Mouse (Mus musculus) T-helper 2 cell (primary cell): ENCODE results near the gene Myct1.

Experiments used
- in situ Hi-C: fragments of 300-600 bp; cut with MboI, MseI; formaldehyde crosslinking; loops from one replicate; pipeline ENCODE4 v1.15.1; 2025; ENCODE audit warnings: high pct_unique_total_duplicates

Myct1 gene

GRCm38 (mm10) chr10:5593464-5593863 lies at the start of gene Myct1:
TSS of gene Myct1 (plus strand) at chr10:5593775.
- in situ Hi-C loops: loop anchor here (10.0 kb wide), 1 partner anchor 191 kb away; no protein-coding TSS in a partner anchor

DNA sequence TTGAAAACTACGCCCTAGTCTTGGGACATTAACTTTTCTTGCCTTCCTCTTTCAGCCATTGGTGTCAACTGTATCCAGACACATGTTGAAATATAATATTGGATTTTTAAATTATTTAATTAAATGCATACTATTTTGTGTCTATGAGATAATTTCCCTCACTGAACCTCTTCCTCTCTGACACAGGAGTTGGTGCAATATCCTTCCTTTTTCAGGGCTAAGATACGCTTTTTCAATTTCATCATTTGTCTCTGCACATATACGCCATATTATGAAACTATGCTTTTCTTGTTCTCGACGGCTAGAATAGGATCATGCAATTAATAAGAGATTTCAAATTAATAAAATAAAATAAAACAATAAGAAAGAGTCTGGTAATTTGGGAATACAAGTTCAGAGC lies 47.1 kb upstream of the Myct1 start:
- in situ Hi-C loops: no loop called here

- in situ Hi-C loops: no loop called here
These were observed 45.8 kb upstream of the Myct1 start for GRCm38 (mm10) chr10:5547769-5548168.

DNA sequence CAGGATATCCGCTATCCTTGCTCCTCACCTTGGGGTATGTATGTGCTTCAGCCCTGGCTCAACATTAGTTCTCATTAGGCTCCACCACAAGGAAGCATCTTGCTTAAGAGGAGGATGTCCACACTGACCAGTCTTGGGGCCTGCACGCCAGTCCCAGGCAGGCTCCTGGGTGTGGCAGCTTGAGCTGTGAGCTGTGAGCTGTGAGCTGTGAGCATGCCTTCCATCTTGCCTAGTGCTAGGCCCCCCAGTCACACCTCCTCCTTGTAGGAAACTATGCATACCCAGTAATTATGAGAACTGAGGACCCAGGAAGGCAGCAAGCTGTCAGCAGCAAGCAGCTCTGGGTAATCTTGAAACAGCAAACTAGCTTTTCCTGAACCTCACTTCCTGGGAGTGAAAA lies 44.9 kb upstream of the Myct1 start:
- in situ Hi-C loops: no loop called here

GRCm38 (mm10) chr10:5549871-5550167 lies 43.8 kb upstream of the Myct1 start:
- in situ Hi-C loops: no loop called here

GRCm38 (mm10) chr10:5550168-5551021 lies 43.2 kb upstream of the Myct1 start:
- in situ Hi-C loops: no loop called here

- in situ Hi-C loops: no loop called here
These were observed 42.2 kb upstream of the Myct1 start, which contains the start of gene Syne1 for GRCm38 (mm10) chr10:5551382-5551781. TSS of gene Syne1 (minus strand) at chr10:5551482.

GRCm38 (mm10) chr10:5554941-5555340 lies 38.6 kb upstream of the Myct1 start:
- in situ Hi-C loops: no loop called here

GRCm38 (mm10) chr10:5558808-5559207 lies 34.8 kb upstream of the Myct1 start:
- in situ Hi-C loops: no loop called here

GRCm38 (mm10) chr10:5560526-5560925 lies 33.0 kb upstream of the Myct1 start:
- in situ Hi-C loops: no loop called here

DNA sequence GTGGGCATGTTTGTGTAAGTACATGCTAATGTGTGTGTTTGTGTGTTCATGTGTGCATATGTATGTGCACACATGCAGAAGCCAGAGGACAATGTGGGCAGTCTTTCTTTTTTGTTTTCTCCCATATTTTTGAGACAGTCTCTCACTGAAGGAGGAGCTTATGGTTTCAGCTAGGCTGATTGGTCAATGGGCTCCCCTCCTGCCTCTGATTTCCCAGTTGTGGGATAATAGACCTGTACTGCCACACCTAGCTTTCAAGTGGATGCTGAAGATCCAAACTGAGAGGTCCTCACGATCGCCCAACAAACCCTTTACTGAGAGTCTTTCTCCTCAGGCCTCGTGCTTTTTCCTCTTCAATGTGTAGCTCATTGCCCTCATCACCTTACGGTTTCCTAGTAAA lies 31.9 kb upstream of the Myct1 start:
- in situ Hi-C loops: no loop called here

- in situ Hi-C loops: no loop called here
These were observed 24.6 kb upstream of the Myct1 start for GRCm38 (mm10) chr10:5568991-5569390.

GRCm38 (mm10) chr10:5570059-5570458 lies 23.5 kb upstream of the Myct1 start:
- in situ Hi-C loops: no loop called here

- in situ Hi-C loops: no loop called here
These were observed 22.2 kb upstream of the Myct1 start for GRCm38 (mm10) chr10:5571332-5571731.

DNA sequence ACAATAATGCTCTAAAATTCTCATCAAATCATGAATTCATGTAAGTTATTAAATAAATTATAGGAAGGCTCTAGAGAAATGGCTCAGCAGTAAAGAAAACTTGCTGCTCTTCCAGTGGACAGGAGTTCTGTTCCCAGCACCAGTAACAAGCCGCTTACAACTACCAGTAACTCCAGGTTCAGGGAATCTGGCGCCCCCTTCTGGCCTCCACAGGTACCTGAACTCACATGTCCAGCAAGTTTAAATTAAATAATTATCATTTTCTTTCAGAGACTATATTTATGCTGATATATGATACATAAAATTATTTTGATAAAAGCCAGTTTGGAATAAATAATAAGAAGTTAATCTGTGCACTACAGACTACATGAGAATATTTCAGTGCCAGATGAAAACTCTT lies 20.2 kb upstream of the Myct1 start:
- in situ Hi-C loops: no loop called here

DNA sequence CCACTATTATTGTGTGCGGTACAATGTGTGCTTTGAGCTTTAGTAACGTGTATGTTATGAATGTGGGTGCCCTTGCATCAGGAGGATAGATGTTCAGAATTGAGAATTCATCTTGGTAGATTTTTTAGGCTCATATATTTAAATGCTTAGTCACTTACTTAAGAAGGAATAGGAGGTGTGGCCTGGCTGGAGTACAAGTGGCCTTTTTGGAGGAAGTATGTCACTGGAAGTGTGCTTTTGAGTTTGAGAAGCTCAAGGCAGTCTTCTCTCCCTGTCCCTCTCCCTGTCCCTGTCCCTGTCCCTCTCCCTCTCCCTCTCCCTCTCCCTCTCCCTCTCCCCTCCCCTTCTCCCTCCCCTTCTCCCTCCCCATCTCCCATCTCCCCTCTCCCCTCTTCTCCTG lies 2.5 kb upstream of the Myct1 start:
- in situ Hi-C loops: loop anchor here (10.0 kb wide), 1 partner anchor 194 kb away; no protein-coding TSS in a partner anchor

DNA sequence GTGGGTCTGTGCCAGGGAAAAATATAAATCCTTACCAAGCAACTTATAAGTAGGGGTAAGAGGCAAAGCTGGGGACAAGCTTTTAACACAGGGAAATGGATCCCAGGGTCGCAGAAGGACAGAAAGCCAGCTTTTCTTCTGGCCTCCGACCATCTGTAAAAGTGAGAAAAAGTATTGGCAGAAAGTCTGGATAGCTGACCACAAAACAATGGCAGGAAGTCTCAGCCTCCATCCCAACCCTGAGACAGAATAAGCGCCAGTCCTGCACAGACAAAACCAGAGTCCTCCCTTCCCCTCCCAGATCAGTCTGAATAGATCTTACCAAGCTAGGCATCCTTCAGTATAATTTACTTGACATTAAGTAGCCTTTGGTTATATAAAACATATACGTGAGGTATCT lies 1.6 kb upstream of the Myct1 start:
- in situ Hi-C loops: loop anchor here (10.0 kb wide), 1 partner anchor 193 kb away; no protein-coding TSS in a partner anchor

DNA sequence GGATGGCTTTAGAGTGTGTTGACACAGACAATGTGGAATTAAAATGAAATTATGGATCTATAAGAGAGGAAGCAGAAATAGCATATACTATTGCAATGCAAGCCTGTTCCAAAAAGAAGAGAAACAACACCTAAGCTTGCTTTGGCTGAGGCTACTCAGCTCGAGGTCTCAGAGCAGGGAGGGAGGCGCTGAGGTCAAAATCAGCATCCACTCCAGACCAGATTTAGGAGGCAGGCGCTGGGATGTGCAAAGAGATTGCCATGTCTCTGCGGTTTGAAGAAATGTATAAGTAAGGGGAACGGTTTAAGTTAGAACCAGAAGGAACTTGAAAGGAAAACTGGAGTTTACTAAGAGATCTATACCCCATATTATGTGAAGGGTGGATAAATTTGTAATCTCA lies 882 bp downstream of the Myct1 start:
- in situ Hi-C loops: loop anchor here (10.0 kb wide), 1 partner anchor 190 kb away; no protein-coding TSS in a partner anchor

DNA sequence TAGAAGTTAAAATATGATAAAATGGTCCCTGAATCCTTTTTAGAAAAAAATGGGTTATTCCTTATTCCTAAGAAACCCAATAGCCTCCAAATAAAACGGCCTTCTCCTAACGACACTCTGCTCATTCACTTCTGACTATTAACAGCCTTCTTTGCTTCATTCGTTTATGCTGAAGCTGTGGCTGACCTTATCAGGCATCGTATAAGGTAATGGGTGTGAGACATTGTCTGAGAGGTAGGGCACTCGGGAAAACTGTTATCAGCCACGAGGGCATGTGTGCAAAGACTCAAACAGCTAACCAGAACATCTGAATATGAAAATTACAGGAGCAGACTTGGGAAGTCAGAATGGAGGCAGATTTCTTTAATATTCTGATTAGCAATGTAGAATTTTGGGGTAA lies 3.0 kb downstream of the Myct1 start:
- in situ Hi-C loops: loop anchor here (10.0 kb wide), 1 partner anchor 188 kb away; no protein-coding TSS in a partner anchor

DNA sequence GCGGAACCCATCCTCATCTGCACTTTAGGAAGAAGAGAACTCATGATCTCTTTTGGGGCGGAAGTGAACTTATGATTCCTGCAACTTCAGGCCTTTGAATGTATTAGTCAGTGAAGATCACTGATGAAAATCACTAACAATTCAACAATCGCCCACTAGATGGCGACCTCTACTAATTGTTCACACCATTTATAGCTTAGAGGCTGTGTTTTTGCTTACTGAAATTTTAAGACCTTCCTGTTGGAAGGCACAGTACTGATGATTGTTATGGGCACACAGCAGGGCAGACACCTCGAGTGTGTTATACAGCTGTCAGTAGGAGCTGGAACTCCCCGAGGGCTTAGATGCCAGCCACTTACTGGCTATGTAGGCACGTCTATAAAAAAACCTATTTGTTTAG lies 6.5 kb downstream of the Myct1 start:
- in situ Hi-C loops: no loop called here

GRCm38 (mm10) chr10:5603512-5603911 lies 9.9 kb downstream of the Myct1 start:
- in situ Hi-C loops: no loop called here

DNA sequence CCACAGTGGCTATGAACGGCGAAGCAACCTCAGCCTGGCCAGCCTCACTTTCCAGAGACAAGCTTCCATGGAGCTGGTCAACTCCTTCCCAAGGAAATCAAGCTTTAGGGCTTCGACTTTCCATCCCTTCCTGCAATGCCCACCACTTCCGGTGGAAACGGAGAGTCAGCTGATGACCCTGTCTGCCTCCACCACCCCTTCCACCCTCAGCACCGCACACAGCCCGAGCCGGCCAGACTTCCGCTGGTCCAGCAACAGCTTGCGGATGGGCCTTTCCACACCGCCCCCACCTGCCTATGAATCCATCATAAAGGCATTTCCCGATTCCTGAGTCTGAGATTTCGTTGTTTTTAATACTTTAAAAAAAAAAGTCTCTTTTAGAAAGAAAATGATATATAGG lies 10.8 kb downstream of the Myct1 start:
- in situ Hi-C loops: no loop called here

- in situ Hi-C loops: no loop called here
These were observed 15.3 kb downstream of the Myct1 start for GRCm38 (mm10) chr10:5608874-5609273.
